Mouse (Mus musculus): ENCODE results near the gene Trem1.

Gene Trem1

DNA sequence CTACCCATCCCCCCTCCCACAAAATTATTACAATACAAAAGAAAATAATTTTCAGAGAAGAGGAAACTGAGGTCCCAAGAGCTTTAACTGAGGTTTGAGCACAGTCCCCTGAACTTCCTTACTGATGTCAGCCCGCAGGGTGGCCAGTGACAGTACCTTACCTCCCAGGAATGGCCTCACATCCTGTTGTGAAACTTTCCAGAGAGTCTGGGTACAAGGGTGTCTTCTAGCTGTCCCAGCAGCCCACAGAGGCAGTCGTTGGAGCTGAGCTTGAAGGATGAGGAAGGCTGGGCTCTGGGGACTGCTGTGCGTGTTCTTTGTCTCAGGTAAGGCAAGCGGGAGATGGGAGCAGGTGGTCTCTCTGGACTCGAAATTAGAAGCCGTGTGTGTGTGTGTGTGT, at the start of gene Trem1:
Gene Trem1, plus strand, starts transcription at position 251 of the 400 bp plus-strand sequence.
- DNase-seq: no peak

DNA sequence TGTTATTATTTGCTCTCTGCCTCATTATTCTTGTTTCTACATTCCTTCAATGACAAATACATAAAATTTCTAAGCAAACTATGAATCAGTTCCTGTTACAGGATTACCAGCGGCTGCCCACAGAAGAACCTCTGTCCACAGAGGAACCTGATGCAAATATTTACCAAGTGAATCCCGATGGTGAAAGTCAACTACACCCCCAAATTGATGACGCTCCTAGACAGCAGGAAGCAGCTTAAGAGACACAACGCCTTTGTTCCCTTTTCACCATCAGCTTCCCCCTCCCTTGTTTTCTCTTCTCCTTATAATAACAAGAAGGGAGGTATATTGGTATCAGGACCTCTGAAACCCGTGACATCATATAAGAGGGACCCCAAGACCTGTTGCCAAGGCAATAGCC, 47.3 kb upstream of the Trem1 start:
- DNase-seq: no peak

DNA sequence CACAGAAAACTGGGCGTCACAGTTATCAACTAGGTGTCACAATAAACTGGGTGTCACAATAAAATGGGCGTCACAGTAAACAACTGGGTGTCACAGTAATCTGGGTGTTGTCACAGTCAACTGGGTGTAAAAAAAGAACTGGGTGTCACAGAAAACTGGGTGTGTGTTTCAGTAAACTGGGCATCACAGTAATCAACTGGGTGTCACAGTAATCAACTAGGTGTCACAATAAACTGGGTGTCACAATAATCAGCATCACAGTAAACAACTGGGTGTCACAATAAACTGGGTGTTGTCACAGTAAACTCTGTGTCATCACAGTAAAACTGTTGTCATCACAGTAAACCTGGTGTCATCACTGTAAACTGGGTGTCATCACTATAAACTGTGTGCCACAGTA, 40.2 kb upstream of the Trem1 start:
- DNase-seq: no peak

DNA sequence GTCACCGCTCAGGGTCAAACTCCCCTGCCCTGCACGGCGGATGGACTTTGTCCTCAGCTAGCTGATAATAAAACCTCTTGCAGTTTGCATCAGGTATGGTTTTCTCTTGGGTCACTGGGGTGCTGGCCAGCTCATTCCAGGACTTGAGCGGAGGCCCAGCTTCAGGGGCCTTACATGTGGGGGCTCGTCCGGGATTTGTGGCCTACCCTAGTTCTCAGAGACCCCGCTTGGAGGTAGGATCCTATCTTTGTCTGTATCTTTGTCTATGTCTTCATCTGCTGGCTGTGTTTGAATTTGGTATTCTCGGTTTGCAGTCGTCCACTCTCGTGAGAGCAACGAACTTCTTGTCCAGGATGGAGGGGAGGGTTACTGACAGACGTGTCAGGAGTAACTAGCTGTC, 29.5 kb upstream of the Trem1 start:
- DNase-seq: no peak

- no peak for DNase-seq
Measured at GRCm38 (mm10) chr17:48212596-48212995, 20.0 kb upstream of the Trem1 start.

- DNase-seq: no peak
Measured at GRCm38 (mm10) chr17:48213511-48213910, 19.1 kb upstream of the Trem1 start.

GRCm38 (mm10) chr17:48215429-48215828, 17.1 kb upstream of the Trem1 start:
- DNase-seq: no peak

DNA sequence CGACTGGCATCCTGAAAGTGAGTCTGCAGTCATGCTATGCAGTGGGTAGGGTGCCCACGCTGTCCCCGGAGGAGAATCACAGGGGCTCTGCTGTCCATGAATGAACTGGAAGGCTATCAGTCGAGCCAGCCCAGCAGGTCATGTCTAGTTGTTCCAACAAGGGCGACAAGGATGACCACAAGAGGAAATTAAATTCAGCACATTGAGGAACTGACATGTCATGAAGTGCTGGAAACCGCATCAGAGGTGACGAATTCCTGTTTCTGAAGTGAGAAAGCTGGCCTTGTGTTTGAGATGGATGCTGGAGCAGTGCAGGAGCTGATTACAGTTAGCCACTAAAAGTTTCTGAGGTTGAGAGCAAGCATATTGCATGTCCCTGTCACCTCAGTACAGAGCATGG, 1.9 kb upstream of the Trem1 start:
- DNase-seq: no peak

DNA sequence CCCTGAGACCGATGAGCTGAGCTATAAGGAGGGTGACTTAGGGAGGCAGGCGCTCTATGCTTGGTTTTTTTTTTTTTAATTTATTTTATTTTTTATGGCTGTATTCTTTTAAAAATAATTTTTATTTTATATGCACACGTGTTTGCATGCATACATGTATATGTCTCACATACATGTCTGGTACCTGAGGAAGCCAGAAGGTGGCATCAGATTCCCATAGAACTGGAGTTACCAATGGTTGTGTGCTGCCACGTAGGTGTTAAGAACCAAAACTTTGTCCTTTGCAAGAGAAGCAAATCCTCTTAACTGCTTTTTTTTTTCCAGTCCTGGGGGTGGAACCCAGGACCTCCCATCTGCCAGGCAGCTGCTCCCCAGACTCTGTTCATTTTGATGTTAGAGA, 1.2 kb downstream of the Trem1 start:
- DNase-seq: no peak

DNA sequence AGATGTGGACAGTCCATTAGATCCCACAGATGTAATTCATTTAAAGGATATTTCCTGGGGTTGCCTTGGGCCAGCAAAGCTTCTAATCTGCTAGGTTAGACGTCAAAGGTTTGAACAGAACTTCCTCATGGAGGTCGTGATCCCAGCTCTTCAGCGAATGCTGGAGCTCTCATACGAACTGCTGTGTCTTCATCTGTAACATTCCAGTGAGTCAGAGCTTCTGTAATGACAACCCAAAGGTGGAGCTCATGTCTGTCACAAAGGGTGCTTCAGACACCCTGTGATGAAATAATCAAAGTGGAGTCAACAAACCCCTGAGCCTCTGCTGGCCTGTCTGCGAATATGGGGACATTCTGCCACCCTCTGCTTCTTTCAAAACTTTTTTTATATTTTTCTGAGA, 2.0 kb downstream of the Trem1 start:
- DNase-seq: no peak

DNA sequence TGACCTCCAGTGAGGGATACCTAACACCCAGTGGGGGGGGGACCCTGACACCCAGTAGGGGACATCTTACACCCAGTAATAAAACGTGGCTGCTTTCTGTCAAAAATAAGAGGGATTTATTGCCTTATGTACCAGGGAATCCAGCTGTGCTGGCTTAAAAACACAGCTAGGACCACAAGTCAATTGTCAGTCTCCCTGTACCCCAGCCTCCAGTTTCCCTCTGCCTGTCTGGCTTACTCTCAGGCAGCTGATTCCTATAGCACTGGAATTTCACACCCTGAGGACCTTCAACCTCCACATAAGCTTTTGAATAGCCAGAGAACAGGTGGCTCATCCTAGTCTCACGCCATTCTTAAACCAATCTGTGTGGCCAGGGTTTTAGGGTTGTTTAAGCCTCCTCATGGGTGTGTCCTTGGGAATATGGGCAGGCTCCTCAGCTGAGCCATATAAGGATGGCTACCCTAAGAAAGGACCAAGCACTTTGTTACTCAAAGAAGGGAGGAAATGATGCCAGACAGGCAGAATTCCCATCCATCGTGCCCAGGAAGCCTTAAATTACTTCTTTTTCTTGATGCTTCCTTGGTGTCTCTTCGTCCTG, 3.3 kb downstream of the Trem1 start:
- no peak for DNase-seq

DNA sequence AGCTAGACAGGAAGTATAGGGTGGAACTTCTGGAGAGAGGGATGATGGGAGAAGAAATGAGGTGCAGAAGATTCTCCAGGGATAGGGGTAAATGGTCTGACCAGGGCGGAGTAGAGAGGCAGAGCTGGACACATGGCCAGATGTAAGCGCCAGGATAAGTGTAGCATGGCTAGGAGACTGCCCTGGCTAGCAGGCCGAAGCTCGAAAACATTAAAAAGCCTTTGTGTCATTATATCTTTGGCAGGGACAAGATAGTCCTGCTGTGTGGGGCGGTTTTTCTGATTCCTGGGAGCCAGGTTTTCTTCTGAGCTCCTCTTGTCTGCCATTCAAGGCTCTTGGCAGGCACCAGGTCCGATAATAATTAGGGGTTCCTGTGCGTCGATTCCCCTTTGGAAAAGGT, 5.1 kb downstream of the Trem1 start:
- no peak for DNase-seq

GRCm38 (mm10) chr17:48247221-48247928, 14.8 kb downstream of the Trem1 start, which contains the start of gene Trem3:
Gene Trem3, plus strand, starts transcription at chr17:48247777.
- no peak for DNase-seq

GRCm38 (mm10) chr17:48249039-48249438, 16.5 kb downstream of the Trem1 start:
- no peak for DNase-seq

GRCm38 (mm10) chr17:48249501-48249900, 16.9 kb downstream of the Trem1 start:
- no peak for DNase-seq

GRCm38 (mm10) chr17:48250631-48251030, 18.1 kb downstream of the Trem1 start:
- no peak for DNase-seq

DNA sequence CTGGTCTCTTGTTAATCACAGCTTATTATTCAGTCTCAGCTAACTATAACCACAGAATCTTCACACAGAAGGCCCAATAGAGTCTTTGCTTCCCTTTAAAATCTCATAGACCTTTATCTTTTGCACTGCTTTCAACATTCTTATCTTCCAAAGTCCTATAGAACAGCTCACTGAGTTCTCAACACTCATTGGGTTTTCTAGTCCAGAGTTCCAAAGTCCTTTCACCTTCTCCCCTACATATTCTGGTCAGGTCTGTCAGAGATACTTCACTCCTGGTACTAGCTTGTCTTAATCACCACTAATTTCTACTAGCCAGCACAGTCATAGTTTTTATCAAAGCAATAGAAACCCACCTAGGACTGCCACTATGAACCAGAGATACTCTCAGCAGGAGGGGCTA, 24.0 kb downstream of the Trem1 start:
- DNase-seq: no peak

DNA sequence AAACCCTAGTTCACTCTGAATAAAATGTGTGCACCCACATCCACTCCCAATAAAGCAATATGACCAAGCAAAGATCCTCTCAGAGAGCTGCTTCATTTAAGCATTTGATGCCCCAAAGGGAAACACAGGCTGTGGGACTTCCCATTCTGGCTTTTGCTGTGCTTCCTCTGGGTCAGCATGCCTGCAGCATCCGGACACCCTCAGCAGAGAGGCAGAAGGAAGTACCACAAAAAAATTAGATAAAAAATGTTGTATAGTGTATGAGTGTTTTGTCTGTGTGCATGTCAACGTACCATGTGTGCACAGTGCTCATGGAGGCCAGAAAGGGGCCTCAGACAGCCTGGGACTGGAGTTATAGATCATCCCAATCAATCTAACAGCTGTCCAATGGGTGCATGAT, 29.3 kb downstream of the Trem1 start:
- no peak for DNase-seq

GRCm38 (mm10) chr17:48263741-48264362, 31.3 kb downstream of the Trem1 start, which contains the start of gene Treml4:
Gene Treml4, plus strand, starts transcription at chr17:48264295.
- no peak for DNase-seq

GRCm38 (mm10) chr17:48264662-48265061, 32.1 kb downstream of the Trem1 start:
- no peak for DNase-seq

GRCm38 (mm10) chr17:48266138-48266537, 33.6 kb downstream of the Trem1 start:
- DNase-seq: no peak

DNA sequence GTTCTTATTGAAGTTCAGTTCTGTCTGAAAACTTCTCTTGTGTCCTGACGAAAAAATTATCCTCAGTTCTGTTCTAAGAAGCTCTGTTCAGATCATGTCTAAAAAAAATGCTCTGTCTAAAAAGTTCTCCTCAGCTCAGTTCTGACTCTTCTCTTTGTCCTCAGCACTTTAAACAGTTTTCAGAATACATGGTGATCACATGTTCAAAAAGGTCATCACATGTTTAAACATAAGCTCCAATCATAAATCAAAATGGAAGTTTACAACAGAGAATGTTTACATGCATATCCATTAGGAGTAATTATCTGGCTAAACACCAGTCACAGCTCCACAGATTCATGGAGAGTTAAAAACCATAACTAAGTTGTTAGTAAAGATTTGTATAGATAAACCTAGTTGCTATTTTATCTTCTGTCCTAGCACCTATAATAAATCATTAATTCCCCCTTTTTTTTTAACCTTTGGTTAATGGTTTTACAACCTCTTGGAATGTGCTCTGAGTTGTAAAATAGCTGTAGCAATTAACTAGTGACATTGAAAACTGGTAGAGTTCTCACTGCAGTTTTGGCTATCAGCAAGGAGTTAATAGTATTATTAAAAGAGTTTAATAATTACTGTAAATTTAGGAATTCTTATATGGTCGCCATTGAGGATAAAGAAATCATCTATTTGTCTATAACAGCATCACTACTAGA, 34.2 kb downstream of the Trem1 start:
- no peak for DNase-seq

DNA sequence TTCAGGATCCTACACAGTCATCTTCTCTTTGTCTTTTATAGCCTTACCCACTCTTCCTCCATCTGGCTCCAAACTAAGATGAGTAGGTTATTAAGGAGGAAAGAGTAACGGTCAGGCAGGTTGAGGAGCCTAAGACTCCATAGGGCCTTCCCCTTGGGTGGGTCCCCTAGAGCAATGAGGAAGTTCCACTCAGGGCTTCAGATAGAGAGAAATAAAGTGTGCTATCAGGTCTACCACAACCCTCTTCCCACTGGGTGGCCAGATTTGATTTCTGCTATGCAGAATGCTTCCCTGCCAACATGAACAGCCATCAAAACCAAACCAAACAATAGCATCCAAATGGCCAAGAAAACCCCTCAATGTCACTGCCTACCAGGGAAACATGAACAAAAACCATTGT, 35.0 kb downstream of the Trem1 start:
- DNase-seq: no peak

- no peak for DNase-seq
Measured at GRCm38 (mm10) chr17:48268276-48268675, 35.7 kb downstream of the Trem1 start.
